Mouse (Mus musculus): ENCODE data around the gene Clec12a. TPM values are rescaled to one million over a fixed set of nuclear protein-coding genes. Genes with fewer than 3 reads are reported as not detected.
"Not testable (repeated sequence)": the region's sequence is repeated elsewhere in the genome, so short reads cannot be mapped to it uniquely, and the experiment has no call there.

The Clec12a gene
- total RNA-seq (2021): 1 to 10 TPM; 1.1 to 2.0 TPM
- long read RNA-seq, experiment 1, partial matches to known transcripts: 1 of 1 reads
- long read RNA-seq, experiment 1, other reads (novel, unspliced or antisense): 0 of 1 reads
- long read RNA-seq, experiment 2: 0 reads

- not testable (repeated sequence) for DNase-seq (ENCODE audit: low spot score in 2 of 2)
These were observed at the start of gene Clec12a for GRCm38 (mm10) chr6:129342391-129342790. Clec12a (plus strand) TSS chr6:129342691.

- no peak for DNase-seq (ENCODE audit: low spot score in 2 of 2)
These were observed 38.3 kb upstream of the Clec12a start for GRCm38 (mm10) chr6:129304180-129304579.

- no peak for DNase-seq (ENCODE audit: low spot score in 2 of 2)
These were observed 30.0 kb upstream of the Clec12a start for GRCm38 (mm10) chr6:129312499-129312898.

GRCm38 (mm10) chr6:129314655-129315168 is 27.8 kb upstream of the Clec12a start:
- no peak for DNase-seq (ENCODE audit: low spot score in 2 of 2)

GRCm38 (mm10) chr6:129315698-129316097 is 26.8 kb upstream of the Clec12a start:
- DNase-seq (ENCODE audit: low spot score in 2 of 2): no peak

- no peak for DNase-seq (ENCODE audit: low spot score in 2 of 2)
These were observed 26.0 kb upstream of the Clec12a start for GRCm38 (mm10) chr6:129316463-129316862.

- DNase-seq (ENCODE audit: low spot score in 2 of 2): no peak
These were observed 24.1 kb upstream of the Clec12a start for GRCm38 (mm10) chr6:129318395-129318794.

GRCm38 (mm10) chr6:129319331-129319730 is 23.2 kb upstream of the Clec12a start:
- no peak for DNase-seq (ENCODE audit: low spot score in 2 of 2)

GRCm38 (mm10) chr6:129326016-129326415 is 16.5 kb upstream of the Clec12a start:
- DNase-seq (ENCODE audit: low spot score in 2 of 2): no peak

GRCm38 (mm10) chr6:129326568-129327150 is 15.8 kb upstream of the Clec12a start:
- no peak for DNase-seq (ENCODE audit: low spot score in 2 of 2)

- DNase-seq (ENCODE audit: low spot score in 2 of 2): no peak
These were observed 10.9 kb upstream of the Clec12a start, which contains the start of gene 4922502D21Rik for GRCm38 (mm10) chr6:129331610-129332009. 4922502D21Rik (minus strand) TSS chr6:129331796.

GRCm38 (mm10) chr6:129333674-129334078 is 8.8 kb upstream of the Clec12a start:
- peak in 1 of 2 experiments; percentile 9 for DNase-seq (ENCODE audit: low spot score in 2 of 2)

GRCm38 (mm10) chr6:129337751-129338150 is 4.7 kb upstream of the Clec12a start:
- no peak for DNase-seq (ENCODE audit: low spot score in 2 of 2)

- DNase-seq (ENCODE audit: low spot score in 2 of 2): no peak
These were observed 1.9 kb downstream of the Clec12a start for GRCm38 (mm10) chr6:129344408-129344807.

GRCm38 (mm10) chr6:129349524-129350352 is 7.2 kb downstream of the Clec12a start:
- no peak for DNase-seq (ENCODE audit: low spot score in 2 of 2)

GRCm38 (mm10) chr6:129351091-129351490 is 8.6 kb downstream of the Clec12a start:
- DNase-seq (ENCODE audit: low spot score in 2 of 2): no peak

GRCm38 (mm10) chr6:129355774-129356173 is 13.3 kb downstream of the Clec12a start:
- DNase-seq (ENCODE audit: low spot score in 2 of 2): no peak

GRCm38 (mm10) chr6:129356430-129356829 is 13.9 kb downstream of the Clec12a start:
- DNase-seq (ENCODE audit: low spot score in 2 of 2): no peak

- no peak for DNase-seq (ENCODE audit: low spot score in 2 of 2)
These were observed 17.0 kb downstream of the Clec12a start for GRCm38 (mm10) chr6:129359515-129359914.

GRCm38 (mm10) chr6:129363942-129364341 is 21.5 kb downstream of the Clec12a start:
- no peak for DNase-seq (ENCODE audit: low spot score in 2 of 2)

- DNase-seq (ENCODE audit: low spot score in 2 of 2): peak in 1 of 2 experiments; percentile 6
These were observed 23.5 kb downstream of the Clec12a start for GRCm38 (mm10) chr6:129365959-129366359.

Data from adrenal gland, postnatal 4 days (tissue).